Mouse (Mus musculus): ENCODE measurements at regions not wholly inside any gene's neighbourhood (a gene's known extent, or its start where the extent isn't known, plus 50 kb on each side); places are given as distances from the start of the nearest gene placed in this dataset.
A peak's percentile ranks its signal among the peaks of the same experiment; 100 is the strongest.

DNA sequence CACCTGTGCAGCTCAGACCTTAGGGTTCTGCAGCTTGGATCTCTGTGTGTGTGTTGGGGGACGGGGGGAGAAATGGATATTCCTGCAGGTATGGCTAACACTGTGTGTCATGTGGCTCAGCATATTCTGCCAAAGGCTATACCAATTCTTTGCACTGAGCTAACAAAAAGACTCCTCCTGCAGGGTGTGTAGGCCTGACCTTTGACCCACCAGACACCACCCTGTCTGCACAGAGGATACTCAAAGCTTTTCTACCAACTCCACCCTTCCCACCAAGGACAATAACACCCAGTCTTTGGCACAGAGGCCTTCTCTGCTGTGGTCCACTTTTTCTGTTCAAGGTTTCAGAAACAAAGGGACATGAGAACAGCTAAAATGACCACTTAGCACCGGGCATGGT lies 68.3 kb upstream of the Cdkn3 start:
- DNase-seq (ENCODE audit: low read depth, low spot score) = no peak
- Histone ChIP-seq H3K4me1 (ENCODE audit: control insufficient read depth in 1 of 2, insufficient read depth in 2 of 2, low read length in 2 of 2) (no peaks in the 10 kb centered on the region), H3K27ac (ENCODE audit: control insufficient read depth, low read depth, low read length) (no peak overlapping the region), H3K36me3 (ENCODE audit: control insufficient read depth in 1 of 2, insufficient read depth in 2 of 2, low read length in 2 of 2) (no peaks in the 10 kb centered on the region; a peak in 1 of 4 replicates), H3K27me3 (ENCODE audit: control insufficient read depth in 1 of 2, insufficient read depth in 2 of 2, low read length in 2 of 2) (no peaks in the 10 kb centered on the region), H3K79me2 (ENCODE audit: control insufficient read depth, insufficient read depth, low read length, poor library complexity) (no peaks in the 10 kb centered on the region), H3K9me3 (replicated peaks; ENCODE audit: insufficient read depth, low read length) (no peaks in the 10 kb centered on the region), H3K9ac (ENCODE audit: control insufficient read depth, low read depth, low read length, poor library complexity, severe bottlenecking) (no peak overlapping the region), H3K4me3 (ENCODE audit: control insufficient read depth in 1 of 2, insufficient read depth in 1 of 2, low read depth in 2 of 2, low read length in 2 of 2) (no peak overlapping the region)
- TF ChIP-seq ZNF384 (IDR thresholded peaks at IDR 0.05; ENCODE audit: low read depth, low read length) = no peak
- TF ChIP-seq MEF2A (IDR thresholded peaks at IDR 0.05; ENCODE audit: extremely low read depth, insufficient replicate concordance, low read depth, low read length, poor library complexity, severe bottlenecking) = no peak
- no peak for TF ChIP-seq MAFK (IDR thresholded peaks at IDR 0.05; ENCODE audit: borderline replicate concordance, low read depth, low read length)
- no peak for TF ChIP-seq NELFE (IDR thresholded peaks at IDR 0.05; ENCODE audit: low read depth, low read length)
- TF ChIP-seq HCFC1 (IDR thresholded peaks at IDR 0.05; ENCODE audit: low read depth, low read length) = no peak
- TF ChIP-seq E2F4 (IDR thresholded peaks at IDR 0.05; ENCODE audit: borderline replicate concordance, low read depth, low read length) = no peak
- TF ChIP-seq KAT2A (conservative IDR thresholded peaks at IDR 0.05; ENCODE audit: low read depth, low read length) = no peak
- TF ChIP-seq GABPA (IDR thresholded peaks at IDR 0.05; ENCODE audit: low read depth, low read length) = no peak
- TF ChIP-seq POLR2AphosphoS2 (IDR thresholded peaks at IDR 0.05; ENCODE audit: low read length) = no peak

DNA sequence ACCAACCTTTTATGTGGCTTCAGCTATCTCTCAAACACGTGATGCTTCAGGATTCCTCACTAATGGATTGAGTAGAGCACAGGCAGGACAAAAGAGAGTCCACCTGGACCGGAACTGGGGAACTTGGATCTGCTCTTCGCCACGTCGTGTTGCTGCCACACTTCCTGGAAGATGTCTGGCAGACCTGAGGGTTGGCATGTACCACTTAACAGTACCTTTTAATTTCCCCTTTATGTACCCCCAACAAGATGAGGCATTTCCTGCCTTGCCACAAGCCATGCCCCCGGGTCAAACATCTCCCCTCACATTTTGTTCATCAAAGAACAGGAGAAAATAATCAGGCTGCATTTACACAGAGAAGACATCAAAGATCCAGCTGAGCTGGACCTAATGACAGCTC lies 77.6 kb upstream of the Cdkn3 start:
- Histone ChIP-seq H3K9me3 (replicated peaks; ENCODE audit: insufficient read depth, low read length) (no peaks in the 10 kb centered on the region), H3K4me1 (ENCODE audit: control insufficient read depth in 1 of 2, insufficient read depth in 2 of 2, low read length in 2 of 2) (0 out of 4 replicates have a peak, but pooled peaks cover 0 to 5% of the 10 kb centered on the region in 2 experiments), H3K36me3 (ENCODE audit: control insufficient read depth in 1 of 2, insufficient read depth in 2 of 2, low read length in 2 of 2) (peaks cover 0 to 2% of the 10 kb centered on the region in 2 experiments; a peak in 1 of 4 replicates), H3K79me2 (ENCODE audit: control insufficient read depth, insufficient read depth, low read length, poor library complexity) (no peaks in the 10 kb centered on the region), H3K9ac (ENCODE audit: control insufficient read depth, low read depth, low read length, poor library complexity, severe bottlenecking) (no peak overlapping the region), H3K4me3 (ENCODE audit: control insufficient read depth in 1 of 2, insufficient read depth in 1 of 2, low read depth in 2 of 2, low read length in 2 of 2) (no peak overlapping the region), H3K27me3 (ENCODE audit: control insufficient read depth in 1 of 2, insufficient read depth in 2 of 2, low read length in 2 of 2) (no peaks in the 10 kb centered on the region), H3K27ac (ENCODE audit: control insufficient read depth, low read depth, low read length) (no peak overlapping the region)
- no peak for DNase-seq (ENCODE audit: low read depth, low spot score)
- TF ChIP-seq TBP (IDR thresholded peaks at IDR 0.05; ENCODE audit: low read depth, low read length) (no peak), NRF1 (IDR thresholded peaks at IDR 0.05; ENCODE audit: insufficient read depth, low read depth, low read length, poor library complexity, severe bottlenecking) (no peak), SIN3A (IDR thresholded peaks at IDR 0.05; ENCODE audit: low read length) (no peak), NELFE (IDR thresholded peaks at IDR 0.05; ENCODE audit: low read depth, low read length) (no peak), MAFK (IDR thresholded peaks at IDR 0.05; ENCODE audit: borderline replicate concordance, low read depth, low read length) (no peak), GATA1 (IDR thresholded peaks at IDR 0.05; ENCODE audit: low read depth, low read length) (no peak), ETS1 (IDR thresholded peaks at IDR 0.05; ENCODE audit: low read depth, low read length) (no peak)

DNA sequence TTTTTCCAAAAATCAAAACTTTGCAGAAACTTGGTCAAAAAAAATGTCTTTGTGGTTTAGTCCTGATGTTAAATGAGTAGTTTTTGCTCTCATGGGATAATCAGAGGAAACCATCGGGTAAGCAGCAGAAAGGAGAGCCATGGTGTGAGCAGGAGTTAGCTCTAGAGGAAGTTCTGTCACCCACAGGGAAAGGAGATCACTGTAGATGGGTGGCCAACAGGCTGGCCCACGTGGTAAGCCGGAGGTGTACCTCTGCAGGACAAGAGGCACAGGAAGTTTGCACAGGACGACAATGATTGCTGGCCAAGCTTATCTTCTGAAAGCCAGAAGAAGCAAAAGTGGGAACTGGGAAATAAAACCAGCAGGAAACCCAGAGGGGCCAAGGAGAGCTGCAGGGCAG lies 81.4 kb upstream of the Cdkn3 start:
- TF ChIP-seq EP300 (IDR thresholded peaks at IDR 0.05; ENCODE audit: low read depth in 1 of 2, low read length in 2 of 2) (no peak), TAL1 (IDR thresholded peaks at IDR 0.05; ENCODE audit: low read length) (peak; percentile 10; the same call in 1 of the 2 replicates), HCFC1 (IDR thresholded peaks at IDR 0.05; ENCODE audit: low read depth, low read length) (no peak)
- Histone ChIP-seq H3K27me3 (ENCODE audit: control insufficient read depth in 1 of 2, insufficient read depth in 2 of 2, low read length in 2 of 2) (no peaks in the 10 kb centered on the region), H3K9me3 (replicated peaks; ENCODE audit: insufficient read depth, low read length) (no peaks in the 10 kb centered on the region), H3K4me3 (ENCODE audit: control insufficient read depth in 1 of 2, insufficient read depth in 1 of 2, low read depth in 2 of 2, low read length in 2 of 2) (no peak overlapping the region), H3K79me2 (ENCODE audit: control insufficient read depth, insufficient read depth, low read length, poor library complexity) (no peaks in the 10 kb centered on the region), H3K9ac (ENCODE audit: control insufficient read depth, low read depth, low read length, poor library complexity, severe bottlenecking) (no peak overlapping the region), H3K36me3 (ENCODE audit: control insufficient read depth in 1 of 2, insufficient read depth in 2 of 2, low read length in 2 of 2) (peaks cover 0 to 2% of the 10 kb centered on the region in 2 experiments; a peak in 1 of 4 replicates), H3K4me1 (ENCODE audit: control insufficient read depth in 1 of 2, insufficient read depth in 2 of 2, low read length in 2 of 2) (0 out of 4 replicates have a peak, but pooled peaks cover 0 to 5% of the 10 kb centered on the region in 2 experiments), H3K27ac (ENCODE audit: control insufficient read depth, low read depth, low read length) (no peak overlapping the region)
- DNase-seq (ENCODE audit: low read depth, low spot score) = peak; percentile 17
